Mouse (Mus musculus) cerebellum, adult 8-10 months (tissue): Measurements from ENCODE around the gene Ager.

Experiments
- DNase-seq: peaks from one replicate; pipeline ENCODE4 v3.0.0; 2022

Ager gene

DNA sequence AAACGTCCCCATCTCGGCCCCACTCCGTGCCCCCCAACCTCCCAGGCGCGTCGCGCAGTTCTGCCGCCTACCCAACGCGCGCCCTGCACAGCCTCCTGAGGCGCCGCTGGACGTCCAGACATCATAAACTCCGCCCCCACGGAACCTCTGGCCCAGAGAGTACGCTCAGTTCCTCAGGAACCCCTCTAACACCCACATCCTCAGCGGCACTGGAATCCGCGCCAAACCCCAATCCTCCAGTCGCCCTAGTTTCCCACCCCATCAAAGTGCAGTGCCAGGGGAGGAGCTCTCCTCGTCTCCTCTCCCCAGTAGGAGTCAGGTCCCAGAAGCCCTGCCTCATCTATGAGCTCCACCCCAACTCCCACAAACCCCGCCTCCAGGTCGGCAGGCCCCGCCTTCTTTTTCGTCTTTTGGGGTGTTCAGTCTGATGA is 34.6 kb downstream of the Ager start:
- DNase-seq, result peak; percentile 87

DNA sequence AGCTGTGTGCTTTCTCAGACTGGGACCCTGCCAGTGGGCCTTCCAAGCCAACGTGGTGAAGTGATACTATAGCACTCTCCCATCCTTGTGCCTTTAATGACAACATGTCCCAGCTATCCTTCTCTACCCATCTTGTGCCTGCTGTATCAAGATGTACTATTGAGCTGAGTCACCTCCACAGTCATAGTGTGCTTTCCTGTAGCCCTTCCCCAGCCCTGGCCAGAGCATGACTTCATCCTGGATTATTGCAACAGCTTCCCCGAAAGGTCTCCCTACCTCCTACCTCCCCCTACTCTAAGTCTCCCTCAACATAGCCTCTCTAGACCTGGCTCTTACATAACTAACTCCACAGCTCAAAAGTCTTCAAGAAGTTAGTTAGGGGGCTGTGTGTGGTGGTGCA is 38.0 kb downstream of the Ager start:
- DNase-seq, result no peak

DNA sequence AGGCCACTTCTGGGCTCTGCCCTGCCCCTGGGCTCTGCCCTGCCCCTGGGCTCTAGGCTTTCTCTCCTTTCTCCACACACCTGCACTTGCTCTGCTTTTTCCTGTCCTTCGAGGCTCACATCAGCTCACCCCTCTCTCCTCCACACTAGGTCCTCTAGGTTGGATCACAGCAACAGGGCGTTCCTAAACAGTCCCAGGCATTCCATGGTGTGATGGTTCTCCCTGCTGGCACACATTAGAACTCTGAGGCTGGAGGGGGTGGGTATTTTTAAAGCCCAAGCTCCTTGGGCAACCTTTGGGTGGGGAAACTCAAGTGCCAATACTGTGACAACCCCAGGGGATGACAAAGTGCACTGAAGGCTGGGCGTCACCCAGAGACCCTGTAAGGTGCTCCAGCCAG is 39.8 kb downstream of the Ager start:
- no peak for DNase-seq

DNA sequence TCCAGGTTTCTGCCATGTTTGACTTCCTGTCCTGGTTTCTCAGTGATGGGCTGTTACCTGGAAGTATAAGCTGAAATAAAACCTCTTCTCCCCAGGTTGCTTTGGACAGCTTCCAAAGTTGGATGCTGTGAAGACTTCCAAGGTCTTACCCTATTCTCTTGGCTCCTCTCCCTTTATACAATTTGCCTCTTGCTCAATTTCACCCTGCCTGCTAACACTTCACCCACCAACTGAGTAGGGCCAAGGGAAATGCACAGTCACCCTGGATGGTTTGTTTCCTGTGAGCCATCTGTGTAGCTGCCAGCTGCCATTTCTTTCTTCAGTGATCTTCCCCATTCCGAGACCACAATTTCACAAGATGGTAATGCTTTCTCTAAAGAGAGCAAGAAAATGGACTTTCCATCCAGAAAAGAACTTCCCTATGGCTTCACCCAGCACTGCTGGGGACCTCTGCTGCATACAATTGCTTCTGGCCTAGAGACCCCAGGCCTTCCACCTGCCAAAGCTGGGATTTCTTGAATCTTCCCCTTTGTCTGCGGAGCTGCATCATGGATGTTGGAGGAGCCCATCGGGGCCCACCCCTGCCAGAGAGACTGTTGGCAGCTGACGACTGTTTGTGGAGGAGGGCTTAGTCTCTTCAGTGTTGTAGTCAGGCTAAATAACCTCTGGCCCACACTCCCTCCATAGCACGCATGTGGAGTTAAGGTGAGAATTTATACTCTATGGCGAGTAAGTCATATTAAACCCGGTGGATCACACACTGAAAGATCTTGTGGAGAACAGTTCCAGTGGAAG is 42.0 kb downstream of the Ager start:
- DNase-seq, result peak; percentile 40

DNA sequence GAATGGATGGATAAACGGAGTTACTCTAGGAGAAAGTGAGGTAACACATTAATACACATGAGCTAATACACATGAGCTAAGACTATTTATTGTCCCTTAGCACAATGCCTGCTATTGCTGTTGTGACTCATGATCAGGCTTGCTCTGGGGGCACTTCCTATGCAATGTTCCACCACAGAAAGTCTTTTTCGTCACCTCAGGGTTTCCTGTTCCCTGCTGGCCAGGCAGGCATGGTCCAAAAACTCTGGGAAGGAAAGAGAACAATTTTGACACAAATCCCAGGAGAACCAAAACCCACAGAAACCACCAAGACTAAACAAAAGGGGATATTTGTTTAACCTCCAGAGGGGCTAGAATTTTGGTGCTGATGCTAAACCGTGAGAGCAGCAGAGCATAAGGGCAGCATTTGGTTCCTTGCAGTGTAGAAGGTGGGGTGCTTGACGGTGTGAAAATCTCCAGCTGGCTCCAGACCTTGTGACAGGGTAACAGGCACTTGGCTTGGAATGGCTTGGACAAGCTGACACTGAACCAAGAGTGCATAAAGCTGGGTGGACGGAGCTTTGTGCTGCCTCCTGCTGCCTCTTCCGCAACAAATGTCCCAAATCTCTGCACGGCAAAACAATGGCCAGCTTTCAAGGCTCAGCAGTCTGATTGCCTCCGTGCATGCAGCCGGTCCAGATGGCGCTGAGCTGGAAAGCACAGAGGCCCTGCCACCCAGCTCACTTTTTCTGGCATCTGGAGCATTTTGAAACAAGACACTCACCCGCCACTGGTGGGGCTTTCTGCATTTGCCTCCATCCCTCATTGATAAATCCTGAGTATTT is 43.3 kb downstream of the Ager start:
- peak; percentile 86 for DNase-seq

DNA sequence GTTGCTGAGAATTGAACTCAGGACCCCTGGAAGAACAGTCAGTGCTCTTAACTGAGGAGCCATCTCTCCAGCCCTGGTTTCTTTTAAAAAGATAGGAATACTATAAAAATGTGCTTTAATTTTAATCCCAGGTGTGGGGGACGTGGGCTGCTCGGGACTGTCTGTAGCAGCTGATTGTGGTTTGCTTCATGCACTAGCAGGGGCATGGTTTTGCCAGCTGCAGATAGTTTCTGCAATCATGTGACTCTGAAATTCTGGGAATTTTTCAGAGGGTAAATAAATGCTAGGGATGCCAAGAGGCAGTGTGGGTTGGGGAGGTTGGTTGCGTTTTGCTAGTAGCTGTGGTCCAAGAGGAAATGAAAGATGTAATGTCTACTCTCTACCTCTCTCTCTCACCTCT is 44.3 kb downstream of the Ager start:
- peak; percentile 28 for DNase-seq

DNA sequence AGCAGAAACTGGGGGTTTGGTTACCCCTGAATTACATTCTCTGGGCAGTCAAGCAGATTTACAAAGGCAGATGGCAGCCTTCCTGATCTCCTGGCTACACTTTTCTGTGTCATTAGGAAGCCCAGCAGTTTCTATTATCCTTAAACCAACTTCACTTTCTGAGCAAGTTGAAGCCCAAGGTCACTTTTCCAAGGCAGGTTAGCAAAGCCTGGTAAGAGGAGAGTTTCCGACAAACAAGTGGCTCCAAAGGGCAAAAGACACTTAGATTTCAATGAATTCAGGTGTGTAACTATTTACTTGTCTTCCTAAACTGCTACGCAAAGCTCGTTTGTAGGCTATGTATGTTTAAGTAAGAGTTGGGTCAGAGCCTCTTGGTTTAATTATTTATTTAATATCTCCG is 45.7 kb downstream of the Ager start:
- DNase-seq, result no peak

DNA sequence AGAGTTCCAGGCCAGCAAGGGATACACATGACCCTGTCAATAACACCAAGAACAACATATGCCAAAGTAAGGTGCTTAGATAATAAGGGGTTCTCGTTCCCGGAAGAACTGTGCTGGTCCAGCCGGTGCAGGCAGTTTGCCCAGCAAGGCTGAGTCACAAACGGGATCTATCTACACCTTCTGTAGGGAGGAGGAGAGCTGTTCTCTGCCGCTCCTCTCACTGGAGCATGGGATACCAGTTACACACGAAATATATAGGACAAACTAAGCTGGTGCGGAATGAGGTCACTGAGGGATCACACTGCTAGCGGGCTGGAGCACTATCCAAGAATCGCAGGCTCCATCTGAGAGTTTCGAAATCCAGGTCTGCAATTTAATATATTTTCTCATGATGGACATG is 46.3 kb downstream of the Ager start:
- peak; percentile 67 for DNase-seq

DNA sequence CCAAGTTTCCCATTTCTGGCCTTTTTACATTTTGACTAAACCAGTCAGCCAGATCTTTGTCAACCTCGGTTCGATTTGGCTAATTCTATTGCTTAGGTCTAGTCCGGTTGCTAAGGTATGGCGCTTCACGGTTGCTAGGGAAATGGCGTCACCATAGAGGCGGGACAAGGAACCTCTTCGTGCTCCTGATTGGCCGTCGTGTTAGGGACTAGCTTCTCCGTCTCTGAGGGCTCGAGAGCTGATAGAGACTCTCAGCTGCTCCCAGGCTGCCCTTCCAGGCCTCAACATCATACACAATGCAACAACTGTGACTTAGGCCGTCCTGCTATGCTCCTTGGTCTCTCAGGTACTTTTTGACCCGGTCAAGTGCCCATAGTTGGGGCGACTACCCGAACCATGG is 46.9 kb downstream of the Ager start, which contains the start of gene Fkbpl:
TSS of gene Fkbpl (plus strand) at position 157 of the 400 bp plus-strand sequence.
- DNase-seq, result peak; percentile 96

DNA sequence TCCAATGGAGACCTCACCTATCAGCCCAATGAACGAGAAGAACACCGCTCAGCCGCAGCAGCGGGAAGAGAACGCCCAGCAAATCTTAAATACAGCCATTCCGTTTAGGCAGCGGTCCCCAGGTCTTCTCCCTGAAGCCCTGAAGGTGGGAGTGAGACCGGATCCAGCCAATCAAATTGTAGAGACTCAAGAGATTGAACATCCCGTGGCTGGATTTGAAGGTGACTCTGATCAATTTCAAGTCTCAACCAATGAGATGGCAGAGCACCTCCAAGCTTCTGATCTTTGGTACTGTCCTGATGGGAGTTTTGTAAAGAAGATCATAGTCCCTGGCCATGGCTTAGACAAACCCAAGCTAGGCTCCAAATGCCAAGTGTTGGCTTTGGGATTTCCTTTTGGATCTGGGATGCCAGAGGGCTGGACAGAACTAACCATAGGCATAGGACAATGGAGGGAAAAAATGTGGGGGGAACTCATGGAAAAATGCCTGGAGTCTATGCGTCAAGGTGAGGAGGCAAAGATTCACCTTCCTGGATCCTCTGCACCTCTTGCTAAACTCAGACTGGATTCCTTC is 47.7 kb downstream of the Ager start:
- DNase-seq, result peak; percentile 34

DNA sequence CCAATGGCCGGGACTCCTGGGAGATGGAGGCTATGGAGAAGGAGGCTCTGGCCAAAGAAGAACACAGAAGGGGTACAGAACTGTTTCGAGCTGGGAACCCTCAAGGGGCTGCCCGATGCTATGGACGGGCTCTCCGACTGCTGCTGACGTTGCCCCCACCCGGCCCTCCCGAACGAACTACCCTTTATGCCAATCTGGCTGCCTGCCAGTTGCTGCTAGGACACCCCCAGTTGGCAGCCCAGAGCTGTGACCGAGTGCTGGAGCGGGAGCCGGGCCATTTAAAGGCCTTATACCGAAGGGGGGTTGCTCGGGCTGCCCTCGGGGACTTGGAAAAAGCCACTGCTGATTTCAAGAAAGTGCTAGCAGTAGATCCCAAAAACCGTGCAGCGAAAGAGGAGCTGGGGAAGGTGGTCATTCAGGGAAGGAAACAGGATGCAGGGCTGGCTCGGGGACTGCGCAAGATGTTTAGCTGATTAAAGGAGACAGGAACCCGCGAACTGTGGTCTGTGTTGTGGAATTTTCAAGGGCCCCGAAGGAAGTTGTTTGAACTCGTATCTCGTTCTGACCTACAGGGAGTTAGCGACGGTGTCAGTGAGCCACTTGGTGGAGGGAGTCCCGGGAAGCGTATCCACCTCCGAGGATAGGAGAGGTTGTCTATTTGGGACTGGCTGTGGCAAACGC is 48.3 kb downstream of the Ager start:
- DNase-seq, result peak; percentile 53

DNA sequence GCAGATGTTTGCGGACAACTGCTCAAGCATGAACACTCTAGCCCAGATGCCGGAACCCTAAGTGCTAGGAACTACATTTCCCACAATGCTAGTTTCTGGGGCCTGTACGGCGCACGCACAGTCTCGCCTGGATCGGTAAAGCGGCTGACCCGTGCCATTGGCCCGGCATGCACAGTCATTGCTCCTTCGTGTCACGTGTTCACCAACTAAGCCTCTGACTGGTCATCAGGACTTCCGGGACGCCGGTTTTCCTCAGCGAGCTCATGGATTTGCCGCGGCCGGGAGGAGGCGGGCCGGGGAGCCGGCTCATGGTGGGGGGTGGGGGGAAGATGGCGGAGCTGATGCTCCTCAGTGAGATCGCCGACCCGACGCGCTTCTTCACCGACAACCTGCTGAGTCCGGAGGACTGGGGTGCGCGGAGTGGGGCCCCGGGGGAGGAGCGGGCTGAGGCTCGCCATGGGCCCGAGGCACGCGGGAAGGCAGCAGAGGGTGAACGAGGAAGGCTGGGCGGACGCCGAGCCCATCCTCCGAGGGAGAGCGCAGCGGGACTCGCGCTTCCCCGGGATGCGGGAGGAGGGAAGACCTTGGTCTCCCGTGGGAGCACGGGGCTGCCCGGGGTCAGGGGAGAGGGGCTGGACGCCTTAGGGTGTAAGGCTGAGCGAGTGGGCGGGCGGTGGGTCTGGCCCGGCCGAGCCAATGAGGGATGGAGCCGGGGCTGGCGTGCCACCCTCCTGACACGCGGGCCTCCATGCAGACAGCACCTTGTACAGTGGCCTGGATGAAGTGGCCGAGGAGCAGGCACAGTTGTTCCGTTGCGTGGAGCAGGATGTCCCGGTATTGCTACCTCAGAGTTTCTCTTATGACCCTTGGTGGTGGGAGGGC is 49.5 kb downstream of the Ager start, which contains the start of gene Atf6b:
TSS of gene Atf6b (plus strand) at position 241 of the 882 bp plus-strand sequence.
- DNase-seq, result peak; percentile 93

DNA sequence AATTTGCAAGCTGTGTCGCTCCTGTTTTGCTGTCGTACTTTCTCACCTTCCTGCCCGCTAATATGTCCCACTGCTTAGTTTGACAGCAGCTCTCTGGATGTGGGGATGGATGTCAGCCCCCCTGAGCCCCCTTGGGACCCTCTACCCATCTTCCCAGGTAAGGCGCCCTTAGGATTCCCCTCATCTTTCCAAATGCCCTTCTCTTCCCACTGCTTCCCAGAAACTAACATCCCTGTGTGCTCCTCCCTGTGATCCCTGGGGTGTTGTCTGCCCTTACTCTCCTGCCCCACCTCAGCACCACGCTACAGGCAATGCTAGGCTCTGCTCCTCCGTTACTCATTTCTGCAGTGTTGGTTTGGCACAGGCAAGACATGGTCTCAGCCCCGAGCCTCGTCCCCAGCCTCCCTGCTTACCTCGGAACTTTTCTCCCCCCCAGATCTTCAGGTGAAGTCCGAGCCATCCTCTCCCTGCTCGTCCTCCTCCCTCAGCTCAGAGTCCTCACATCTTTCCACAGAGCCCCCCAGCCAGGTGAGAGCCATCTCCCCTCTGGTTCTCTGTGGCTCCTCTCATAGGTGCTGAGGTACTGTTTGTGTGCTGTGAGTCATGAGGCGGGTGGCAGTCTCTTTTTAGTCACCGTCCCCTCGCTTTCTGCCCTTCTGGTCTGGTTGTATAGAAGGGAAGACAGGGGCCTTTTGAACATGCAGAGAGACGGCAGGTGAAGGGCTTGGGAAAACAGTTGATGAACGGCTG is 50.7 kb downstream of the Ager start:
- peak; percentile 23 for DNase-seq

DNA sequence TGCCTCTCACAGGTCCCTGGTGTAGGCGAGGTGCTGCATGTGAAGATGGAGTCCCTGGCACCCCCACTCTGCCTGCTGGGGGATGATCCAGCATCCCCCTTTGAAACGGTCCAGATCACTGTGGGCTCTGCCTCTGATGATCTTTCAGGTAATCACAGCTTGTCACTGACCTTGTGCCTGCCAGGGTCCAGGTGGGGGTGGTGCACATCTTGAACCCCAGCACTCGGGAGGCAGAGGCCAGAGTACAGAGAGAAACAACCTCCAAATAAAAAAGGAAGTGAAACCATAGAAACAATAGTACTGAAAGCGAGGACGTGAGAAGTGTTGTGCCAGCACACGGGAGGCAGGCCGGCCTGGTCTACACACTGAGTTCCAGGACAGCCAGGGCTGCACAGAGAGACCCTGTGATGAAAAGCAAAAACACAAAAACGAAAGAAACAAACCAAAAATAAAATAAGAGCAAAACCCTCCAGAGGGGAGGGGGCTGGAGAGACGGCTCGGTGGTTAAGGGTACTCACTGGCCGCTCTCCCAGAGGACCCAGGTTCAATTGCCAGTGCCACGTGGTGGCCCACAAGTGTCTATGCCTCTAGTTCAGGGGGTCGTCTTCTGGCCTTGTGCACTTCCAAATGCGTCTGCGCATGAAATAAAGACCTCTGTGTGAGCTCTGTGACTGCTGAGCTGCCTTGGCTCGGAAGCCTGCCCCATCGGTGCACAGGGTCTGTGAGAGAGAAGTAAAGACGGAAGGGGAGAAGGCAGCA is 51.6 kb downstream of the Ager start:
- peak; percentile 32 for DNase-seq
